Comparison of ENCODE assay signal across 8 mouse cellular contexts in genomic region chr10:80756967-80757366, GRCm38 (mm10). TPM values are rescaled to one million over a fixed set of nuclear protein-coding genes. Genes with fewer than 3 reads are reported as not detected.
DNase-seq lines count a peak whose midpoint lies in the region; ATAC-seq and TF ChIP-seq lines count a peak whose summit lies in the region.

No protein-coding gene starts in this region.

- no peak for DNase-seq in heart, adult 18-20 months
- DNase-seq in CH12.LX (ENCODE audit: extremely low read depth) = no peak
- DNase-seq in left cerebral cortex, postnatal 36 days (ENCODE audit: low spot score in 2 of 2) = peak; percentile 54 to 59
- peak; percentile 59 for DNase-seq in right cerebral cortex, postnatal 36 days (ENCODE audit: low spot score in 2 of 2)
- DNase-seq in T-cell, adult 2 months (ENCODE audit: low spot score) = no peak
- no peak for DNase-seq in c-Kit-positive CD71-positive TER-119-positive erythroid progenitor cells, embryonic 14.5 days (ENCODE audit: low spot score)

- peak overlapping the region; percentile 98 for H3K9ac ChIP-seq in heart, embryonic 12.5 days
- peak overlapping the region; percentile 96; the same call in 1 of the 2 replicates for H3K9ac ChIP-seq in CH12.LX (ENCODE audit: insufficient read depth, low read depth)
- H3K9ac ChIP-seq in embryonic facial prominence, embryonic 13.5 days = peak overlapping the region; percentile 96

- intact Hi-C loops in left cerebral cortex, postnatal 36 days (cut with DNase I) = loop anchor here (5.0 to 10.0 kb wide), 2 partner anchors 50 to 238 kb away; partner anchors contain the start of gene Amh

- dilution Hi-C loops in CH12.LX (cut with MboI; ENCODE audit: extremely low pct_ligation_motif_present, extremely low pct_unique_long_range_greater_than_20kb, low sequenced_read_pairs) = no loop called here

- TF ChIP-seq RAD21 in CH12.LX (IDR thresholded peaks at IDR 0.05; ENCODE audit: low read depth, low read length) = no peak

- H3K27ac ChIP-seq in heart, embryonic 12.5 days (ENCODE audit: poor library complexity, severe bottlenecking) = peak overlapping the region; percentile 12; the same call in 1 of the 2 replicates
- H3K27ac ChIP-seq in CH12.LX (ENCODE audit: insufficient read depth, low read depth) = no peak overlapping the region
- H3K27ac ChIP-seq in embryonic facial prominence, embryonic 13.5 days = no peak overlapping the region

- TF ChIP-seq CTCF in CH12.LX (conservative IDR thresholded peaks at IDR 0.05 in 1 of 2, IDR thresholded peaks at IDR 0.05 in 1 of 2; ENCODE audit: low read depth in 2 of 2, low read length in 2 of 2) = no peak

- peaks cover 76% of the 10 kb centered on the region for H3K4me1 ChIP-seq in heart, embryonic 12.5 days (replicated peaks)
- peaks cover 26 to 59% of the 10 kb centered on the region in 2 experiments for H3K4me1 ChIP-seq in CH12.LX (ENCODE audit: control insufficient read depth in 1 of 2, insufficient read depth in 2 of 2)
- H3K4me1 ChIP-seq in embryonic facial prominence, embryonic 13.5 days = peaks cover 41% of the 10 kb centered on the region

- TF ChIP-seq POLR2A in CH12.LX (IDR thresholded peaks at IDR 0.05; ENCODE audit: low read depth, low read length) = no peak

- H3K36me3 ChIP-seq in heart, embryonic 12.5 days = no peaks in the 10 kb centered on the region
- H3K36me3 ChIP-seq in CH12.LX (replicated peaks in 1 of 2; ENCODE audit: control insufficient read depth in 1 of 2, insufficient read depth in 1 of 2, low read length in 1 of 2) = peaks cover 0 to 33% of the 10 kb centered on the region in 2 experiments
- no peaks in the 10 kb centered on the region for H3K36me3 ChIP-seq in embryonic facial prominence, embryonic 13.5 days

- no peaks in the 10 kb centered on the region for H3K9me3 ChIP-seq in heart, embryonic 12.5 days (replicated peaks)
- H3K9me3 ChIP-seq in CH12.LX (replicated peaks; ENCODE audit: low read length) = no peaks in the 10 kb centered on the region
- no peaks in the 10 kb centered on the region for H3K9me3 ChIP-seq in embryonic facial prominence, embryonic 13.5 days

- no peaks in the 10 kb centered on the region for H3K27me3 ChIP-seq in heart, embryonic 12.5 days (replicated peaks)
- H3K27me3 ChIP-seq in CH12.LX (replicated peaks) = no peaks in the 10 kb centered on the region
- H3K27me3 ChIP-seq in embryonic facial prominence, embryonic 13.5 days = no peaks in the 10 kb centered on the region

- H3K4me3 ChIP-seq in heart, embryonic 12.5 days = peak overlapping the region; percentile 95
- H3K4me3 ChIP-seq in CH12.LX (replicated peaks in 1 of 3; ENCODE audit: low read depth in 2 of 3, low read length in 2 of 3, poor library complexity in 1 of 3) = peak overlapping the region in 2 of 3 experiments; percentile 93 to 98
- H3K4me3 ChIP-seq in embryonic facial prominence, embryonic 13.5 days = peak overlapping the region; percentile 95; the same call in 1 of the 2 replicates

- ATAC-seq in heart, embryonic 12.5 days (ENCODE audit: insufficient number of reproducible peaks, low FRiP score) = no peak
- no peak for ATAC-seq in embryonic facial prominence, embryonic 13.5 days (ENCODE audit: insufficient number of reproducible peaks, insufficient read depth, low FRiP score, low TSS enrichment, low read depth)

- peak overlapping the region; percentile 93 for H3K4me2 ChIP-seq in heart, embryonic 12.5 days
- H3K4me2 ChIP-seq in CH12.LX (ENCODE audit: insufficient read depth, low read depth, poor library complexity, severe bottlenecking) = peak overlapping the region; percentile 52; the same call in 1 of the 2 replicates
- peak overlapping the region; percentile 96 for H3K4me2 ChIP-seq in embryonic facial prominence, embryonic 13.5 days

- TF ChIP-seq EP300 in CH12.LX (IDR thresholded peaks at IDR 0.05; ENCODE audit: low read length) = no peak

- in situ Hi-C loops in CH12.LX (cut with MboI; ENCODE audit: low pct_ligation_motif_present, low pct_unique_long_range_greater_than_20kb, low sequenced_read_pairs) = no loop called here

- 63% methylated on average over 4 of the region's 4 CpGs for WGBS in heart, embryonic 12.5 days
- 69% methylated on average over 4 of the region's 4 CpGs for WGBS in embryonic facial prominence, embryonic 13.5 days

- peaks cover 68% of the 10 kb centered on the region for H3K79me2 ChIP-seq in CH12.LX (replicated peaks; ENCODE audit: control insufficient read depth, extremely low read depth, insufficient read depth, poor library complexity, severe bottlenecking)

TF ChIP-seq in CH12.LX, 34 proteins besides CTCF, POLR2A, EP300 and RAD21:
- TF ChIP-seq IRF4 (IDR thresholded peaks at IDR 0.05; ENCODE audit: low read depth, low read length) = no peak
- TF ChIP-seq POLR2AphosphoS2 (IDR thresholded peaks at IDR 0.05; ENCODE audit: low read depth, low read length) = no peak
- no peak for TF ChIP-seq MAX (IDR thresholded peaks at IDR 0.05; ENCODE audit: low read length)
- TF ChIP-seq GABPA (IDR thresholded peaks at IDR 0.05; ENCODE audit: insufficient replicate concordance, low read depth, low read length) = no peak
- no peak for TF ChIP-seq KAT2A (IDR thresholded peaks at IDR 0.05; ENCODE audit: insufficient replicate concordance, low read length)
- no peak for TF ChIP-seq ETS1 (conservative IDR thresholded peaks at IDR 0.05; ENCODE audit: low read depth, low read length)
- TF ChIP-seq MXI1 (IDR thresholded peaks at IDR 0.05; ENCODE audit: low read depth, low read length) = no peak
- no peak for TF ChIP-seq MEF2A (IDR thresholded peaks at IDR 0.05; ENCODE audit: borderline replicate concordance, low read depth, low read length)
- no peak for TF ChIP-seq CHD2 (IDR thresholded peaks at IDR 0.05; ENCODE audit: low read length)
- no peak for TF ChIP-seq JUND (conservative IDR thresholded peaks at IDR 0.05; ENCODE audit: low read depth, low read length)
- TF ChIP-seq SIN3A (IDR thresholded peaks at IDR 0.05; ENCODE audit: low read length) = no peak
- TF ChIP-seq MAFK (IDR thresholded peaks at IDR 0.05; ENCODE audit: insufficient replicate concordance, low read length) = no peak
- no peak for TF ChIP-seq ZMIZ1 (IDR thresholded peaks at IDR 0.05; ENCODE audit: low read depth, low read length)
- no peak for TF ChIP-seq CHD1 (IDR thresholded peaks at IDR 0.05; ENCODE audit: low read depth, low read length)
- TF ChIP-seq HCFC1 (IDR thresholded peaks at IDR 0.05; ENCODE audit: low read depth, low read length) = no peak
- no peak for TF ChIP-seq PAX5 (IDR thresholded peaks at IDR 0.05; ENCODE audit: low read length)
- no peak for TF ChIP-seq TCF12 (IDR thresholded peaks at IDR 0.05; ENCODE audit: low read depth, low read length)
- no peak for TF ChIP-seq ZC3H11A (IDR thresholded peaks at IDR 0.05; ENCODE audit: low read depth, low read length)
- TF ChIP-seq SMC3 (IDR thresholded peaks at IDR 0.05; ENCODE audit: low read depth, low read length) = no peak
TF ChIP-seq in CH12.LX: peak in this region for 0.

RNA-seq across cellular contexts. Expression of gene Dot1l, which starts 2.0 kb away (rescaled TPM):
- polyA plus RNA-seq in heart, embryonic 12.5 days (2016; fragmentation: Nextera tagmentation; extraction: Ambion mirVana) = 25.7 and 30.9 TPM in 2 replicates
- 10 to 100 TPM; 11.7 to 14.3 TPM for total RNA-seq in heart, adult 18-20 months (2021)
- 13.3 and 15.5 TPM in 2 replicates for total RNA-seq in CH12.LX (2012; rRNA removed)
- 2.7 and 3.3 TPM in 2 replicates for total RNA-seq in CH12.LX (2014; rRNA removed)
- 30.9 and 43.8 TPM in 2 replicates for polyA plus RNA-seq in CH12.LX (2012; ENCODE audit: insufficient read length, low read depth)
- 17.9 and 18.5 TPM in 2 replicates for polyA plus RNA-seq in embryonic facial prominence, embryonic 13.5 days (2015; fragmentation: Nextera tagmentation; extraction: Ambion mirVana)
- total RNA-seq in left cerebral cortex, postnatal 36 days (2021) = 10 to 100 TPM; 37.2 to 65.0 TPM

RNA-seq across cellular contexts. Expression of gene Ap3d1, which starts 14.9 kb away (rescaled TPM):
- polyA plus RNA-seq in heart, embryonic 12.5 days (2016; fragmentation: Nextera tagmentation; extraction: Ambion mirVana) = 56.5 and 58.9 TPM in 2 replicates
- 10 to 100 TPM; 42.3 to 45.0 TPM for total RNA-seq in heart, adult 18-20 months (2021)
- total RNA-seq in CH12.LX (2012; rRNA removed) = 48.1 and 49.4 TPM in 2 replicates
- 24.2 and 28.4 TPM in 2 replicates for total RNA-seq in CH12.LX (2014; rRNA removed)
- polyA plus RNA-seq in CH12.LX (2012; ENCODE audit: insufficient read length, low read depth) = 46.5 and 57.0 TPM in 2 replicates
- polyA plus RNA-seq in embryonic facial prominence, embryonic 13.5 days (2015; fragmentation: Nextera tagmentation; extraction: Ambion mirVana) = 73.3 and 73.5 TPM in 2 replicates
- total RNA-seq in left cerebral cortex, postnatal 36 days (2021) = 100 to 1,000 TPM; 133 to 160 TPM

RNA-seq across cellular contexts. Expression of gene Sf3a2, which starts 41.0 kb away (rescaled TPM):
- 51.2 and 58.3 TPM in 2 replicates for polyA plus RNA-seq in heart, embryonic 12.5 days (2016; fragmentation: Nextera tagmentation; extraction: Ambion mirVana)
- 10 to 100 TPM; 28.6 to 28.7 TPM for total RNA-seq in heart, adult 18-20 months (2021)
- 29.0 and 36.5 TPM in 2 replicates for total RNA-seq in CH12.LX (2012; rRNA removed)
- 7.8 and 12.4 TPM in 2 replicates for total RNA-seq in CH12.LX (2014; rRNA removed)
- polyA plus RNA-seq in CH12.LX (2012; ENCODE audit: insufficient read length, low read depth) = 136 and 153 TPM in 2 replicates
- polyA plus RNA-seq in embryonic facial prominence, embryonic 13.5 days (2015; fragmentation: Nextera tagmentation; extraction: Ambion mirVana) = 75.6 and 78.9 TPM in 2 replicates
- 10 to 100 TPM; 44.3 to 53.0 TPM for total RNA-seq in left cerebral cortex, postnatal 36 days (2021)

RNA-seq across cellular contexts. Expression of gene Plekhj1, which starts 41.5 kb away (rescaled TPM):
- polyA plus RNA-seq in heart, embryonic 12.5 days (2016; fragmentation: Nextera tagmentation; extraction: Ambion mirVana) = 82.4 and 83.2 TPM in 2 replicates
- total RNA-seq in heart, adult 18-20 months (2021) = 10 to 100 TPM; 30.7 to 32.4 TPM
- total RNA-seq in CH12.LX (2012; rRNA removed) (63.8 and 81.8 TPM in 2 replicates), CH12.LX (2014; rRNA removed) (51.5 and 63.4 TPM in 2 replicates)
- polyA plus RNA-seq in CH12.LX (2012; ENCODE audit: insufficient read length, low read depth) = 119 and 123 TPM in 2 replicates
- polyA plus RNA-seq in embryonic facial prominence, embryonic 13.5 days (2015; fragmentation: Nextera tagmentation; extraction: Ambion mirVana) = 118 and 125 TPM in 2 replicates
- 10 to 100 TPM; 53.5 to 63.2 TPM for total RNA-seq in left cerebral cortex, postnatal 36 days (2021)

RNA-seq across cellular contexts. Expression of gene Amh, which starts 48.1 kb away (rescaled TPM):
- 0.14 and 0.23 TPM in 2 replicates for polyA plus RNA-seq in heart, embryonic 12.5 days (2016; fragmentation: Nextera tagmentation; extraction: Ambion mirVana)
- total RNA-seq in heart, adult 18-20 months (2021) = under 1 TPM in 1 of 2 experiments, not detected in 1; 0.33 TPM
- total RNA-seq in CH12.LX (2012; rRNA removed) (0.59 and 0.71 TPM in 2 replicates), CH12.LX (2014; rRNA removed) (0.43 TPM in 1 of 2 replicates, not detected in the other)
- 0.78 and 1.1 TPM in 2 replicates for polyA plus RNA-seq in CH12.LX (2012; ENCODE audit: insufficient read length, low read depth)
- polyA plus RNA-seq in embryonic facial prominence, embryonic 13.5 days (2015; fragmentation: Nextera tagmentation; extraction: Ambion mirVana) = not detected in 2 replicates
- total RNA-seq in left cerebral cortex, postnatal 36 days (2021) = 1 to 10 TPM; 1.2 to 2.0 TPM

Comparison
In these comparisons a context has a peak if more than half of its experiments do, and no peak if none do; other contexts are left out.
1. DNase-seq: peak in left cerebral cortex, postnatal 36 days (2 of 2) and right cerebral cortex, postnatal 36 days (2 of 2); none in heart, adult 18-20 months (0 of 2), CH12.LX (single experiment), T-cell, adult 2 months (single experiment) and c-Kit-positive CD71-positive TER-119-positive erythroid progenitor cells, embryonic 14.5 days (single experiment).
2. Peak in every context shown above with its lines, with median percentiles within 50 percentile points of each other: H3K4me2 ChIP-seq, H3K4me3 ChIP-seq and H3K9ac ChIP-seq.